Mouse (Mus musculus) small intestine, adult 2 months (tissue): ENCODE data around the gene Plekha1.

Experiments used
- CTCF ChIP-seq: fragments of 200-500 bp; IDR thresholded peaks from 2 replicates; pipeline ENCODE4 v1.5.1; 2012; ENCODE audit warnings: low read depth, mild to moderate bottlenecking, control low read depth, inconsistent platforms, low read length, moderate library complexity, mixed read lengths; ENCODE audit not compliant: insufficient replicate concordance, insufficient read length; ENCODE audit errors: extremely low read depth
- POLR2A ChIP-seq: fragments of 200-500 bp; IDR thresholded peaks from 2 replicates; pipeline ENCODE4 v1.6.1; 2012; ENCODE audit warnings: low read depth, mild to moderate bottlenecking, control low read depth, inconsistent platforms, low read length, moderate library complexity

GRCm38 (mm10) chr7:130894931-130895617 lies 29.5 kb downstream of the Plekha1 start:
- no peak for TF ChIP-seq CTCF
- TF ChIP-seq POLR2A = no peak
